Mouse (Mus musculus): ENCODE results near the gene Polr3gl. TPM values are rescaled to one million over a fixed set of nuclear protein-coding genes. Genes with fewer than 3 reads are reported as not detected.
A peak's percentile ranks its signal among the peaks of the same experiment; 100 is the strongest.

Gene Polr3gl
- polyA plus RNA-seq, 1 experiment from 2014 or later = 8.0 TPM

GRCm38 (mm10) chr3:96601251-96601787, 7.3 kb upstream of the Polr3gl start:
- Histone ChIP-seq H3K4me3 (ENCODE audit: low read depth, low read length) (peak overlapping the region; percentile 82), H3K9ac (ENCODE audit: low read length) (peak overlapping the region; percentile 90), H3K4me1 (ENCODE audit: control insufficient read depth, insufficient read depth, low read length) (peaks cover 57% of the 10 kb centered on the region), H3K27ac (ENCODE audit: low read depth, low read length) (peak overlapping the region; percentile 96), H3K27me3 (replicated peaks; ENCODE audit: control insufficient read depth, insufficient read depth, low read length) (no peaks in the 10 kb centered on the region), H3K9me3 (replicated peaks; ENCODE audit: control insufficient read depth, low read length) (no peaks in the 10 kb centered on the region), H3K4me2 (ENCODE audit: low read length) (peak overlapping the region; percentile 69), H3K36me3 (ENCODE audit: control insufficient read depth, insufficient read depth, low read length) (no peaks in the 10 kb centered on the region)
- WGBS = 0% methylated on average over 8 of the region's 40 CpGs
- DNase-seq (ENCODE audit: low spot score) (peak; percentile 81), ATAC-seq (peak; percentile 64)

GRCm38 (mm10) chr3:96600639-96601250, 6.8 kb upstream of the Polr3gl start, which contains the start of gene Lix1l:
Gene Lix1l (plus strand): TSS chr3:96601149.
- H3K9ac ChIP-seq (ENCODE audit: low read length) = peak within 1 kb of the TSS; percentile 90
- WGBS = 1% methylated on average over 27 of the region's 27 CpGs
- no peaks in the 10 kb centered on the region for H3K36me3 ChIP-seq (ENCODE audit: control insufficient read depth, insufficient read depth, low read length)
- H3K9me3 ChIP-seq (replicated peaks; ENCODE audit: control insufficient read depth, low read length) = no peaks in the 10 kb centered on the region
- H3K4me2 ChIP-seq (ENCODE audit: low read length) = peak within 1 kb of the TSS; percentile 69
- peak; percentile 98 for DNase-seq (ENCODE audit: low spot score)
- H3K27me3 ChIP-seq (replicated peaks; ENCODE audit: control insufficient read depth, insufficient read depth, low read length) = no peaks in the 10 kb centered on the region
- H3K4me3 ChIP-seq (ENCODE audit: low read depth, low read length) = peak within 1 kb of the TSS; percentile 82
- H3K27ac ChIP-seq (ENCODE audit: low read depth, low read length) = peak within 1 kb of the TSS; percentile 96
- ATAC-seq = peak; percentile 95
- H3K4me1 ChIP-seq (ENCODE audit: control insufficient read depth, insufficient read depth, low read length) = peaks cover 62% of the 10 kb centered on the region

- Histone ChIP-seq H3K4me2 (ENCODE audit: low read length) (peak overlapping the region; percentile 99; the same call in 1 of the 2 replicates), H3K9me3 (replicated peaks; ENCODE audit: control insufficient read depth, low read length) (no peaks in the 10 kb centered on the region), H3K36me3 (ENCODE audit: control insufficient read depth, insufficient read depth, low read length) (no peaks in the 10 kb centered on the region), H3K4me1 (ENCODE audit: control insufficient read depth, insufficient read depth, low read length) (peaks cover 58% of the 10 kb centered on the region), H3K27ac (ENCODE audit: low read depth, low read length) (no peak overlapping the region), H3K27me3 (replicated peaks; ENCODE audit: control insufficient read depth, insufficient read depth, low read length) (no peaks in the 10 kb centered on the region), H3K9ac (ENCODE audit: low read length) (no peak overlapping the region), H3K4me3 (ENCODE audit: low read depth, low read length) (no peak overlapping the region)
- 73% methylated on average over 3 of the region's 3 CpGs for WGBS
- DNase-seq (ENCODE audit: low spot score) (no peak), ATAC-seq (no peak)
These were observed 5.4 kb upstream of the Polr3gl start for GRCm38 (mm10) chr3:96599411-96599810.

GRCm38 (mm10) chr3:96599069-96599393, 5.0 kb upstream of the Polr3gl start:
- no peak for ATAC-seq
- Histone ChIP-seq H3K9ac (ENCODE audit: low read length) (no peak overlapping the region), H3K4me1 (ENCODE audit: control insufficient read depth, insufficient read depth, low read length) (peaks cover 54% of the 10 kb centered on the region), H3K4me2 (ENCODE audit: low read length) (peak overlapping the region; percentile 99; the same call in 1 of the 2 replicates), H3K9me3 (replicated peaks; ENCODE audit: control insufficient read depth, low read length) (no peaks in the 10 kb centered on the region), H3K4me3 (ENCODE audit: low read depth, low read length) (0 out of 2 replicates have a peak overlapping the region, but pooled peaks have one; percentile 48), H3K36me3 (ENCODE audit: control insufficient read depth, insufficient read depth, low read length) (no peaks in the 10 kb centered on the region), H3K27ac (ENCODE audit: low read depth, low read length) (no peak overlapping the region), H3K27me3 (replicated peaks; ENCODE audit: control insufficient read depth, insufficient read depth, low read length) (no peaks in the 10 kb centered on the region)
- 45% methylated on average over 8 of the region's 8 CpGs for WGBS
- DNase-seq (ENCODE audit: low spot score) = no peak

GRCm38 (mm10) chr3:96598156-96599068, 4.4 kb upstream of the Polr3gl start:
- Histone ChIP-seq H3K4me1 (ENCODE audit: control insufficient read depth, insufficient read depth, low read length) (peaks cover 48% of the 10 kb centered on the region), H3K9ac (ENCODE audit: low read length) (peak overlapping the region; percentile 79), H3K9me3 (replicated peaks; ENCODE audit: control insufficient read depth, low read length) (no peaks in the 10 kb centered on the region), H3K27me3 (replicated peaks; ENCODE audit: control insufficient read depth, insufficient read depth, low read length) (no peaks in the 10 kb centered on the region), H3K4me2 (ENCODE audit: low read length) (peak overlapping the region; percentile 99), H3K36me3 (ENCODE audit: control insufficient read depth, insufficient read depth, low read length) (no peaks in the 10 kb centered on the region), H3K4me3 (ENCODE audit: low read depth, low read length) (peak overlapping the region; percentile 48), H3K27ac (ENCODE audit: low read depth, low read length) (peak overlapping the region; percentile 22; the same call in 1 of the 2 replicates)
- 2% methylated on average over 54 of the region's 54 CpGs for WGBS
- ATAC-seq = no peak
- DNase-seq (ENCODE audit: low spot score) = peak; percentile 76

GRCm38 (mm10) chr3:96597435-96597891, 3.5 kb upstream of the Polr3gl start:
- H3K9ac ChIP-seq (ENCODE audit: low read length) = peak overlapping the region; percentile 79
- H3K27me3 ChIP-seq (replicated peaks; ENCODE audit: control insufficient read depth, insufficient read depth, low read length) = no peaks in the 10 kb centered on the region
- no peak for ATAC-seq
- H3K27ac ChIP-seq (ENCODE audit: low read depth, low read length) = peak overlapping the region; percentile 22
- under 1% methylated on average over 40 of the region's 40 CpGs for WGBS
- H3K4me3 ChIP-seq (ENCODE audit: low read depth, low read length) = peak overlapping the region; percentile 48
- H3K36me3 ChIP-seq (ENCODE audit: control insufficient read depth, insufficient read depth, low read length) = no peaks in the 10 kb centered on the region
- H3K9me3 ChIP-seq (replicated peaks; ENCODE audit: control insufficient read depth, low read length) = no peaks in the 10 kb centered on the region
- H3K4me1 ChIP-seq (ENCODE audit: control insufficient read depth, insufficient read depth, low read length) = peaks cover 46% of the 10 kb centered on the region
- peak overlapping the region; percentile 99 for H3K4me2 ChIP-seq (ENCODE audit: low read length)
- DNase-seq (ENCODE audit: low spot score) = peak; percentile 59

GRCm38 (mm10) chr3:96596855-96597254, 2.9 kb upstream of the Polr3gl start:
- Histone ChIP-seq H3K4me3 (ENCODE audit: low read depth, low read length) (peak overlapping the region; percentile 48), H3K4me2 (ENCODE audit: low read length) (peak overlapping the region; percentile 99), H3K27me3 (replicated peaks; ENCODE audit: control insufficient read depth, insufficient read depth, low read length) (no peaks in the 10 kb centered on the region), H3K27ac (ENCODE audit: low read depth, low read length) (peak overlapping the region; percentile 22; the same call in 1 of the 2 replicates), H3K4me1 (ENCODE audit: control insufficient read depth, insufficient read depth, low read length) (peaks cover 40% of the 10 kb centered on the region), H3K36me3 (ENCODE audit: control insufficient read depth, insufficient read depth, low read length) (no peaks in the 10 kb centered on the region), H3K9ac (ENCODE audit: low read length) (peak overlapping the region; percentile 79), H3K9me3 (replicated peaks; ENCODE audit: control insufficient read depth, low read length) (no peaks in the 10 kb centered on the region)
- ATAC-seq (no peak), DNase-seq (ENCODE audit: low spot score) (peak; percentile 50)
- 5% methylated on average over 11 of the region's 12 CpGs for WGBS

- Histone ChIP-seq H3K27me3 (replicated peaks; ENCODE audit: control insufficient read depth, insufficient read depth, low read length) (no peaks in the 10 kb centered on the region), H3K4me1 (ENCODE audit: control insufficient read depth, insufficient read depth, low read length) (peaks cover 38% of the 10 kb centered on the region), H3K36me3 (ENCODE audit: control insufficient read depth, insufficient read depth, low read length) (no peaks in the 10 kb centered on the region), H3K9me3 (replicated peaks; ENCODE audit: control insufficient read depth, low read length) (no peaks in the 10 kb centered on the region), H3K4me2 (ENCODE audit: low read length) (peak within 1 kb of the TSS; percentile 99), H3K9ac (ENCODE audit: low read length) (peak within 1 kb of the TSS; percentile 79), H3K27ac (ENCODE audit: low read depth, low read length) (peak within 1 kb of the TSS; percentile 39), H3K4me3 (ENCODE audit: low read depth, low read length) (peak within 1 kb of the TSS; percentile 48)
- peak; percentile 65 for DNase-seq (ENCODE audit: low spot score)
- WGBS = under 1% methylated on average over 22 of the region's 23 CpGs
- ATAC-seq = no peak
These were observed 2.3 kb upstream of the Polr3gl start, which contains the start of gene Ankrd34a for GRCm38 (mm10) chr3:96596228-96596707. Gene Ankrd34a (plus strand): TSS chr3:96596636.

All from forebrain, embryonic 14.5 days (tissue).